Mouse (Mus musculus): ENCODE data around the gene Dnajb2. TPM values are rescaled to one million over a fixed set of nuclear protein-coding genes. Genes with fewer than 3 reads are reported as not detected.

The Dnajb2 gene
- total RNA-seq (2023), result 44.8 TPM

GRCm38 (mm10) chr1:75236117-75237050 is at the start of gene Dnajb2:
Gene Dnajb2, plus strand, starts transcription at chr1:75236406.

GRCm38 (mm10) chr1:75191622-75192402 is 44.4 kb upstream of the Dnajb2 start, which contains the start of the genes Ankzf1 and Atg9a:
Gene Ankzf1, plus strand, starts transcription at chr1:75192151.
Gene Atg9a, minus strand, starts transcription at chr1:75192196.

GRCm38 (mm10) chr1:75210136-75211087 is 25.8 kb upstream of the Dnajb2 start, which contains the start of the genes Glb1l and Stk16:
Gene Glb1l, minus strand, starts transcription at chr1:75210813.
Gene Stk16, plus strand, starts transcription at chr1:75210838.

GRCm38 (mm10) chr1:75219531-75219930 is 16.7 kb upstream of the Dnajb2 start, which contains the start of gene Tuba4a:
Gene Tuba4a, minus strand, starts transcription at chr1:75219865.

GRCm38 (mm10) chr1:75231664-75232152 is 4.5 kb upstream of the Dnajb2 start, which contains the start of gene A630095N17Rik:
Gene A630095N17Rik, minus strand, starts transcription at chr1:75232102.

GRCm38 (mm10) chr1:75264091-75264880 is 28.1 kb downstream of the Dnajb2 start, which contains the start of gene Ptprn:
Gene Ptprn, minus strand, starts transcription at chr1:75264502.

GRCm38 (mm10) chr1:75278228-75278627 is 42.0 kb downstream of the Dnajb2 start, which contains the start of gene Resp18:
Gene Resp18, minus strand, starts transcription at chr1:75278415.

Other genes with a start within 250 kb of the Dnajb2 start
- gene Nhej1, start 111.2 kb upstream of the Dnajb2 start, total RNA-seq (2023), result 5.0 TPM
- gene Slc23a3, start 102.5 kb upstream of the Dnajb2 start, total RNA-seq (2023), result 5.5 TPM
- 127 TPM for gene Cnppd1, start 93.7 kb upstream of the Dnajb2 start, total RNA-seq (2023)
- gene Retreg2, start 93.6 kb upstream of the Dnajb2 start, total RNA-seq (2023), result 72.2 TPM
- 39.0 TPM for gene Zfand2b, start 67.8 kb upstream of the Dnajb2 start, total RNA-seq (2023)
- 3.5 TPM for gene Abcb6, start 56.0 kb upstream of the Dnajb2 start, total RNA-seq (2023)
- gene Ankzf1, start 44.3 kb upstream of the Dnajb2 start, total RNA-seq (2023), result 18.1 TPM
- 37.7 TPM for gene Atg9a, start 44.2 kb upstream of the Dnajb2 start, total RNA-seq (2023)
- gene Glb1l, start 25.6 kb upstream of the Dnajb2 start, total RNA-seq (2023), result 14.8 TPM
- gene Stk16, start 25.6 kb upstream of the Dnajb2 start, total RNA-seq (2023), result 55.9 TPM
- gene Tuba4a, start 16.5 kb upstream of the Dnajb2 start, total RNA-seq (2023), result 183 TPM
- not detected for gene A630095N17Rik, start 4.3 kb upstream of the Dnajb2 start, total RNA-seq (2023)
- 0.41 TPM for gene Ptprn, start 28.1 kb downstream of the Dnajb2 start, total RNA-seq (2023)
- not detected for gene Resp18, start 42.0 kb downstream of the Dnajb2 start, total RNA-seq (2023)
- 34.7 TPM for gene Dnpep, start 81.6 kb downstream of the Dnajb2 start, total RNA-seq (2023)
- gene Des, start 123.9 kb downstream of the Dnajb2 start, total RNA-seq (2023), result not detected
- 0.70 TPM for gene Speg, start 138.9 kb downstream of the Dnajb2 start, total RNA-seq (2023)
- 44.5 TPM for gene Gmppa, start 199.5 kb downstream of the Dnajb2 start, total RNA-seq (2023)
- gene Asic4, start 214.0 kb downstream of the Dnajb2 start, total RNA-seq (2023), result not detected
- 20.8 TPM for gene Chpf, start 242.9 kb downstream of the Dnajb2 start, total RNA-seq (2023)
- 5.5 TPM for gene Tmem198, start 243.1 kb downstream of the Dnajb2 start, total RNA-seq (2023)

Data from CD4-positive naive resting alpha-beta T cell, adult 76 days (primary cell).